In genomic region chr8:46234736-46235135, GRCm38 (mm10) we compare ENCODE assay signal across 28 mouse cellular contexts. TPM values are rescaled to one million over a fixed set of nuclear protein-coding genes. Genes with fewer than 3 reads are reported as not detected.
"Had no signal": no experiment of that assay in that cellular context is flagged by ENCODE, and none has a peak within 500 bp of the region (broad histone marks: within the 10 kb centered on the region; RNA-seq: fewer than 3 reads in every experiment).

No protein-coding gene starts in this region.

- H3K4me3 ChIP-seq: embryonic facial prominence, embryonic 10.5 days; embryonic facial prominence, embryonic 12.5 days; embryonic facial prominence, embryonic 13.5 days; embryonic facial prominence, embryonic 15.5 days; erythroblast, embryonic 14.5 days; forebrain, embryonic 10.5 days; forebrain, embryonic 12.5 days; forebrain, embryonic 13.5 days; forebrain, embryonic 15.5 days; heart, adult 2 months; heart, embryonic 10.5 days had no signal

- DNase-seq: cerebellum, adult 2 months; cerebellum, adult 8-10 months; cerebellum, adult 9-10 months; cerebellum, adult 9-11 months; cerebellum, postnatal 10 days; cerebellum, postnatal 14 days; cerebellum, postnatal 25 days; cerebellum, postnatal 36 days; embryo, embryonic 11 days; forebrain, postnatal 0 days; gastrocnemius, postnatal 10 days; gastrocnemius, postnatal 14 days; gastrocnemius, postnatal 36 days; heart, adult 18-20 months; heart, adult 2 months had no signal

- H3K27ac ChIP-seq: embryonic facial prominence, embryonic 10.5 days; embryonic facial prominence, embryonic 12.5 days; embryonic facial prominence, embryonic 13.5 days; embryonic facial prominence, embryonic 15.5 days; forebrain, embryonic 10.5 days; forebrain, embryonic 12.5 days; forebrain, embryonic 13.5 days; forebrain, embryonic 15.5 days; heart, adult 2 months; heart, embryonic 10.5 days had no signal

RNA-seq across cellular contexts. Expression of gene Helt, which starts 59.7 kb away (rescaled TPM):
- total RNA-seq: common myeloid progenitor, adult 5-6 weeks; gastrocnemius, postnatal 4 days; granulocyte monocyte progenitor cell, adult 5-6 weeks had no signal
